Mouse (Mus musculus): Measurements from ENCODE around the gene Fam89b. TPM values are rescaled to one million over a fixed set of nuclear protein-coding genes. Genes with fewer than 3 reads are reported as not detected.

The Fam89b gene
- polyA plus RNA-seq, 1 experiment from 2014 or later, result 92.9 TPM

DNA sequence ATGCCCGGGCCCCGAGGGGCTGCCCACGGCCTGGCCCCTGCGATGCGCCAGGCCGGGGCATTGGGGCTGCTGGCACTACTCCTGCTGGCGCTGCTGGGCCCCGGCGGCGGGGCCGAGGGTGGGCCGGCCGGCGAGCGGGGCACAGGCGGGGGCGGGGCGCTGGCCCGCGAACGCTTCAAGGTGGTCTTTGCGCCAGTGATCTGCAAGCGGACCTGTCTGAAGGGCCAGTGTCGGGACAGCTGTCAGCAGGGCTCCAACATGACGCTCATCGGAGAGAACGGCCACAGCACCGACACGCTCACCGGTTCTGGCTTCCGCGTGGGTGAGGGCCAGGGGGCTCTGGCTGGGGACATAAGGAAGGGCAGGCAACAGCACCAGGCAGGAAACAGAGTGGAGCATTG is 12.8 kb upstream of the Fam89b start:
- no peaks in the 10 kb centered on the region for H3K9me3 ChIP-seq (ENCODE audit: control insufficient read depth, low read length)
- H3K36me3 ChIP-seq (ENCODE audit: control insufficient read depth, insufficient read depth, low read length), result 0 out of 2 replicates have a peak, but pooled peaks cover 2% of the 10 kb centered on the region
- H3K4me2 ChIP-seq (ENCODE audit: low read depth, low read length), result peak overlapping the region; percentile 95
- H3K9ac ChIP-seq (ENCODE audit: low read length), result peak overlapping the region; percentile 85
- H3K27me3 ChIP-seq (ENCODE audit: control insufficient read depth, insufficient read depth, low read depth, low read length), result no peaks in the 10 kb centered on the region
- H3K4me3 ChIP-seq (ENCODE audit: low read length), result peak overlapping the region; percentile 84
- 3% methylated on average over 32 of the region's 32 CpGs for WGBS
- peaks cover 40% of the 10 kb centered on the region for H3K4me1 ChIP-seq (replicated peaks; ENCODE audit: control insufficient read depth, insufficient read depth, low read length)
- peak overlapping the region; percentile 100 for H3K27ac ChIP-seq (ENCODE audit: low read length)
- peak; percentile 21 for ATAC-seq (ENCODE audit: low read depth)

DNA sequence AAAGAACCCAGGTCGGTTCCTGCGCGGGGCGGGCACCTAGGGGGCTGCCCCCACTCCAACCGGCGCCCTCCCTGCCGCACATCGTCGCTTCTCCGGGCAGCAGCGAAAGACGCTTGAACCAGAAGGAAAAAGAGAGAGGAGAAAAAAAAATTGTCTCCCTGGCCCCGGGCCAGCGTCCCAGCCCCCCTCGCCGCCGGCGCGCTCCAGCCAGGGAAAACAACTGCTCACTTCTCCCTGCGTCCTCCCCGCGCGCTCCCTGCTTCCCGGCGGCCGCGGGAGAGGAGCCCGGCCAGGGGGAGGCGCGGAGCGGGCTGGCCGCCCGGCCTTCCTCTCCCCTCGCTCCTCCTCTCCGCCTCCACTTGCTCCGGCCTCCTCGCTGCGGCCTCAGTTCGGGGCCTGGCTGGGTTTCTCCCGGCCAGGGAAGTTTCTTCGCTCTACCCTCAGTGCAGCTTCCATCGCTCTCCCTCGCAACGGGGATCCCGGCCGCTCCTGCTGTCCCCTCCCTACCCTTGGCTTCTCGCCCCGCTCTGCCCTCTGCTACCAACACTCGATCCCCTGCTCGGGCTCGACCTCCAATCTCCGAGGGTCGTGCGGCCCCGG is 12.3 kb upstream of the Fam89b start:
- Histone ChIP-seq H3K4me2 (ENCODE audit: low read depth, low read length) (peak overlapping the region; percentile 95), H3K4me3 (ENCODE audit: low read length) (peak overlapping the region; percentile 84), H3K4me1 (replicated peaks; ENCODE audit: control insufficient read depth, insufficient read depth, low read length) (peaks cover 40% of the 10 kb centered on the region), H3K27me3 (ENCODE audit: control insufficient read depth, insufficient read depth, low read depth, low read length) (no peaks in the 10 kb centered on the region), H3K9me3 (ENCODE audit: control insufficient read depth, low read length) (no peaks in the 10 kb centered on the region), H3K27ac (ENCODE audit: low read length) (peak overlapping the region; percentile 100), H3K9ac (ENCODE audit: low read length) (peak overlapping the region; percentile 85), H3K36me3 (ENCODE audit: control insufficient read depth, insufficient read depth, low read length) (0 out of 2 replicates have a peak, but pooled peaks cover 2% of the 10 kb centered on the region)
- WGBS, result under 1% methylated on average over 50 of the region's 55 CpGs
- ATAC-seq (ENCODE audit: low read depth), result peak; percentile 84

DNA sequence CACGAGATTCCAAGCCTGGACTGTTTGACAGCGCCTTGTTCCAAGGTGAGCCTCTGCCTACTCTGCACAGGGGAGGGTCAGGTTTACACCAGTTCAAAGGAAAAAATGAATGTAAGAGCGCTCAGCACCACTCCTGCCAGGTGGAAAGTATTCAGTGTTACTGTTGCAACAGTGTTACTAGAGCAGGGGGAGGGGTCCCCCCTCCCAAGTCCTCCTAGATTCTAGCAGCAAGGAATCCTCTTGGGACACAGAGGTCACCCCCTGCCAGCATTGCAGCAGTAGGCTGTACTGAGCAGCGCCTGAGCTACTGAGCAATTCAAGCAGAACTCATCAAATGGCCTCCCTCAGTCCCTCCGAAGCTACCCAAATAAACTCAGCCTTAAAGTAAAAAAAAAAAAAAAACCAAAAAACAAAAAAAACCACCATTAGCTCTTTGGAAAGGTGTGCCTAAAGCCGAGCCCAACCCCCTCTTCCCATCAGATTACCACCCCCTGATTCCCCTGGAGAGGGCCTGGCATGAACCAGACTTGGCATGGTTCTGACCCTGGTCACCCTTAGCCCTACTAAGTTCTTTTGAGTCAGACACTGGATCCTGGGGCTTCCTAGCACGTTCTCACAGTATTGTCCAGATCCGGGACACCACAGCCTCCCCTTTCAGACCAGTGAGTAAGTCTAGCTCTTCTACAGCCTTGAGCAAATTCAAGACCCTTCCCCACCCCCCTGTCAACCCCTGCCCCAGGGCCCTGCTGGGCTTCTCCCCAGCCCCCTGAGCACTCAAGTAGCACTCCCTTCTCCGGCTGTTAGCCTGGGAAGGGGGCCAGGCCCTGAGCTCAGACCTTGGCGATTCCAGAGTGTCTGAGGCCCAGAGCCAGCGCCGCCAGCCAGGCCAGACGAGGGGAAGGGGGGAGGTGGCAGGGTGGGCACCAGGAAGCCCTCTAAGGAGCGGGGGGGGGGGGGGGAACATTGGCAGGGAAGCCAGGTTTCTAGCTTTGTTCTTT is 11.2 kb upstream of the Fam89b start, which contains the start of gene Ltbp3:
TSS of gene Ltbp3 (plus strand) at position 585 of the 998 bp plus-strand sequence.
- peak within 1 kb of the TSS; percentile 84 for H3K4me3 ChIP-seq (ENCODE audit: low read length)
- H3K4me1 ChIP-seq (replicated peaks; ENCODE audit: control insufficient read depth, insufficient read depth, low read length), result peaks cover 34% of the 10 kb centered on the region
- peak within 1 kb of the TSS; percentile 85 for H3K9ac ChIP-seq (ENCODE audit: low read length)
- no peaks in the 10 kb centered on the region for H3K9me3 ChIP-seq (ENCODE audit: control insufficient read depth, low read length)
- peak within 1 kb of the TSS; percentile 100 for H3K27ac ChIP-seq (ENCODE audit: low read length)
- peak; percentile 84 for ATAC-seq (ENCODE audit: low read depth)
- H3K4me2 ChIP-seq (ENCODE audit: low read depth, low read length), result peak within 1 kb of the TSS; percentile 95
- H3K36me3 ChIP-seq (ENCODE audit: control insufficient read depth, insufficient read depth, low read length), result no peaks in the 10 kb centered on the region
- WGBS, result 17% methylated on average over 11 of the region's 14 CpGs
- H3K27me3 ChIP-seq (ENCODE audit: control insufficient read depth, insufficient read depth, low read depth, low read length), result no peaks in the 10 kb centered on the region

DNA sequence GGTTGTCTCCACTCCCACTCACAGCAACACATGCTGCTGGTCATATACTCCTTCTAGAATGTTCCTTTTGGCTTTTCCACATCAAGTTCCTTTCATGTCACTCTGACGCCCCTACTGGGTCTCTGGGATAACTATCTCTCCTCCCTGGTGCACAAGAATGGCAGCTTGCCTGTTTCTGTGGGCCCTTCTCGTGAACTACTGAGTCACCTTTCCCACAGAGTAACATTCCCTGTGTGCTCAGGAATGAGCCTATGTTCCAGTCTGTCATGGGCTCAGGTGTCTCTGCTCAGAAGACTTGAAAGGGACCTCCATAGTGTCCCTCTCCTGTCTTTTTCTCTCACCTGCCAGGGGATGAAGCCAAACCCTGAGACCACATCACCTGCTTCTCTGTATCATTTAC is 10.0 kb upstream of the Fam89b start:
- H3K9ac ChIP-seq (ENCODE audit: low read length), result no peak overlapping the region
- peaks cover 31% of the 10 kb centered on the region for H3K4me1 ChIP-seq (replicated peaks; ENCODE audit: control insufficient read depth, insufficient read depth, low read length)
- no peak for ATAC-seq (ENCODE audit: low read depth)
- H3K27me3 ChIP-seq (ENCODE audit: control insufficient read depth, insufficient read depth, low read depth, low read length), result no peaks in the 10 kb centered on the region; the same call in 1 of the 2 replicates
- H3K36me3 ChIP-seq (ENCODE audit: control insufficient read depth, insufficient read depth, low read length), result no peaks in the 10 kb centered on the region
- 52% methylated on average over 2 of the region's 2 CpGs for WGBS
- peak overlapping the region; percentile 100 for H3K27ac ChIP-seq (ENCODE audit: low read length)
- H3K4me2 ChIP-seq (ENCODE audit: low read depth, low read length), result no peak overlapping the region
- H3K4me3 ChIP-seq (ENCODE audit: low read length), result no peak overlapping the region
- no peaks in the 10 kb centered on the region for H3K9me3 ChIP-seq (ENCODE audit: control insufficient read depth, low read length)

DNA sequence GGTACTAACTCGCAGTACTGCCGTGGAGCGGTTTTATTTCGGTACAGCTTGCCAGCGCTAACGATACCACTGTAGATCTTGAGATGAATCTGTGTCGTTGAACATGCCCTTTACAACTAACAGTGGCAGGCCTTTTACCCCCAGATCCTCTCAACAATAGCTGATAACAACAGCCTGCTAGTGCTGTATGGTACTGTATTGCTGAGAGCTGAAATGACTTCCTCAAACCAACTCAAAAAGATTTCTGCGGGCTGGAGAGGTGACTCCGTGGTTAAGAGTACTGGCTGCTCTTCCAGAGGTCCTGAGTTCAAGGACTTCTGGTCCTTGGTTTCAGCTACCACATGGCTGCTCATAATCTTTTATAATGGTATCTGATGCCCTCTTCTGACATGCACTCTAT is 4.9 kb upstream of the Fam89b start:
- H3K9ac ChIP-seq (ENCODE audit: low read length), result no peak overlapping the region
- H3K36me3 ChIP-seq (ENCODE audit: control insufficient read depth, insufficient read depth, low read length), result no peaks in the 10 kb centered on the region
- no peaks in the 10 kb centered on the region for H3K9me3 ChIP-seq (ENCODE audit: control insufficient read depth, low read length)
- no peak overlapping the region for H3K4me2 ChIP-seq (ENCODE audit: low read depth, low read length)
- H3K4me1 ChIP-seq (replicated peaks; ENCODE audit: control insufficient read depth, insufficient read depth, low read length), result peaks cover 15% of the 10 kb centered on the region
- H3K27me3 ChIP-seq (ENCODE audit: control insufficient read depth, insufficient read depth, low read depth, low read length), result no peaks in the 10 kb centered on the region; the same call in 1 of the 2 replicates
- WGBS, result 80% methylated on average over 9 of the region's 9 CpGs
- H3K27ac ChIP-seq (ENCODE audit: low read length), result no peak overlapping the region
- H3K4me3 ChIP-seq (ENCODE audit: low read length), result no peak overlapping the region
- no peak for ATAC-seq (ENCODE audit: low read depth)

DNA sequence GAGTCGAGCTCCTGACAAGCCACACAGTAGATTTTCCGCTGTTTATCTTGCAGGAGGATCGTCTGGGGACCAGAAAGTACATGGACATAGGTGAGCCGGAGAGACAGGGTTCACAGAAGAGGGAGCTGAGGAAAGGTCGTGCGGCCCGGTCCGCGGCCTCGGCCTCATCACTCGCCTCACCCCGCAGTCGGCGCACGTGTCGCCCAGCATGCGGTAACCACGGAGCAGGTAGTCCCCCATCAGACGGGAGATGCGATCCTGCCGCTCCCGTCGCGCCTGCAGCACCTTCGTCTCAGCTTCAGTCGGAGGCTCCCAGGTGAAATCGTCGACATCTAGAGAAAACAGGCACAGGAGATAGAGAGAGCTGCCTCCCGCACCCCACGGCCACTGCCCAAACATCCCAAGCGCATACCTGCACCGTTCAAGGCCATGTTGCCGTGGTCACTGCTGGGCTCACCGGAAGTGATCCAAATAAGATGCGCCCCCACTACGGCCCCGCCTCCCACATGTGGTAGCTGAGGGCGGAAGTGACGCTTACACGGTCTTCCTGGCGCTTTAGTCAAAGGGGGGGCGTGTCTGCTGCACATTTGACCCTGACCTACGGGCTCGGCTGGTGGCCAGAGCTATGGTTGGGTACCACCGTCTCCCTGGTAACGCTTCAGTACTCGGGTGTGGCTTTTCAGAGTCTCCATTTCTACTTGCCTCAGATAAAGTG is 2.0 kb upstream of the Fam89b start:
- peaks cover 35% of the 10 kb centered on the region for H3K4me1 ChIP-seq (replicated peaks; ENCODE audit: control insufficient read depth, insufficient read depth, low read length)
- no peaks in the 10 kb centered on the region for H3K9me3 ChIP-seq (ENCODE audit: control insufficient read depth, low read length)
- H3K36me3 ChIP-seq (ENCODE audit: control insufficient read depth, insufficient read depth, low read length), result no peaks in the 10 kb centered on the region
- peak; percentile 84 for ATAC-seq (ENCODE audit: low read depth)
- peak overlapping the region; percentile 78 for H3K4me3 ChIP-seq (ENCODE audit: low read length)
- H3K4me2 ChIP-seq (ENCODE audit: low read depth, low read length), result peak overlapping the region; percentile 90
- peak overlapping the region; percentile 38; the same call in 1 of the 2 replicates for H3K27ac ChIP-seq (ENCODE audit: low read length)
- H3K27me3 ChIP-seq (ENCODE audit: control insufficient read depth, insufficient read depth, low read depth, low read length), result no peaks in the 10 kb centered on the region; the same call in 1 of the 2 replicates
- WGBS, result under 1% methylated on average over 47 of the region's 47 CpGs
- H3K9ac ChIP-seq (ENCODE audit: low read length), result peak overlapping the region; percentile 82

DNA sequence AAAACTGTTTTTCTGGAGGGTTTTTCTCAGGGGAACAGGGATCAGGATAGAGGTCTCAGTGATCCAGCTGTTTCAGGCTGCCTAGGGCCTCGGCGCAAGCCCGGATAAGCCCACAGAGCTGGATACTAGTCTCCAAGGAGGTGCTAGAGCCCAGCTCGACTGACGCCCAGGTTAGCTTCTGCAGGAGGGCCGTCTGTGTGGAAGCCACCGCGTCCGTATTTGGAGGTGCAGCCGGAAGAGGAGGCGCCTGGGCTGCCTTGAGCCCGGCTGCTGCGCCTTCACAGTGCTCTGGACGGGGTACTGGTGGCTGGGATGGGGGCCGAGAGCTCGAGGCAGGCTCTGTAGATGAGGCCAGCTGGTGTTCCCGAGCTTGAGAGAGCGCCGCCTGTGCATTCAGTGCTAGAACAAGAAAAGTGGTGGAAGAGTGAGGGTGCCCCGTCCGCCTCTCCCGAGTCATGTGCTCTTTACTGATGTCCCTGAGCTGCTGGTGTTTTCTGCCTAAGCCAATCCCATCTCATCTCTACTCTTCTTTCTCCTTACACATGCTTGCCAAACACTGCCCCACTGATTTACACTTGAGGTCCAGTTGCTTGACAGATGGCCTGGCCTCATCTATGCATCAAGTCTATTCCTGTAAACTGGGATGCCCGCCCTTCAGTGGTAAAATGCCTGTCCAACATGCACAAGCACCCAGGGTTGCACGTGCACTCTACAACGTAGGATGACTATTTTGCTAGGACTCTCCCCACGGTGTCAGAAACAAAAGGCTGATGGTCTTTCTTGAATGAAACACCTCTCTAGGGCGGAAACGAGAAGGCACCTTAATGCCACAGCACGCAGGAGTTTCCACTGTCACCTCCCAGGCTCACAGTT is 1.1 kb upstream of the Fam89b start:
- H3K27ac ChIP-seq (ENCODE audit: low read length), result no peak overlapping the region
- no peaks in the 10 kb centered on the region for H3K9me3 ChIP-seq (ENCODE audit: control insufficient read depth, low read length)
- H3K4me3 ChIP-seq (ENCODE audit: low read length), result peak overlapping the region; percentile 78
- H3K36me3 ChIP-seq (ENCODE audit: control insufficient read depth, insufficient read depth, low read length), result no peaks in the 10 kb centered on the region
- peaks cover 40% of the 10 kb centered on the region for H3K4me1 ChIP-seq (replicated peaks; ENCODE audit: control insufficient read depth, insufficient read depth, low read length)
- WGBS, result 72% methylated on average over 29 of the region's 29 CpGs
- H3K9ac ChIP-seq (ENCODE audit: low read length), result peak overlapping the region; percentile 82
- H3K4me2 ChIP-seq (ENCODE audit: low read depth, low read length), result peak overlapping the region; percentile 90
- no peak for ATAC-seq (ENCODE audit: low read depth)
- no peaks in the 10 kb centered on the region; the same call in 1 of the 2 replicates for H3K27me3 ChIP-seq (ENCODE audit: control insufficient read depth, insufficient read depth, low read depth, low read length)

DNA sequence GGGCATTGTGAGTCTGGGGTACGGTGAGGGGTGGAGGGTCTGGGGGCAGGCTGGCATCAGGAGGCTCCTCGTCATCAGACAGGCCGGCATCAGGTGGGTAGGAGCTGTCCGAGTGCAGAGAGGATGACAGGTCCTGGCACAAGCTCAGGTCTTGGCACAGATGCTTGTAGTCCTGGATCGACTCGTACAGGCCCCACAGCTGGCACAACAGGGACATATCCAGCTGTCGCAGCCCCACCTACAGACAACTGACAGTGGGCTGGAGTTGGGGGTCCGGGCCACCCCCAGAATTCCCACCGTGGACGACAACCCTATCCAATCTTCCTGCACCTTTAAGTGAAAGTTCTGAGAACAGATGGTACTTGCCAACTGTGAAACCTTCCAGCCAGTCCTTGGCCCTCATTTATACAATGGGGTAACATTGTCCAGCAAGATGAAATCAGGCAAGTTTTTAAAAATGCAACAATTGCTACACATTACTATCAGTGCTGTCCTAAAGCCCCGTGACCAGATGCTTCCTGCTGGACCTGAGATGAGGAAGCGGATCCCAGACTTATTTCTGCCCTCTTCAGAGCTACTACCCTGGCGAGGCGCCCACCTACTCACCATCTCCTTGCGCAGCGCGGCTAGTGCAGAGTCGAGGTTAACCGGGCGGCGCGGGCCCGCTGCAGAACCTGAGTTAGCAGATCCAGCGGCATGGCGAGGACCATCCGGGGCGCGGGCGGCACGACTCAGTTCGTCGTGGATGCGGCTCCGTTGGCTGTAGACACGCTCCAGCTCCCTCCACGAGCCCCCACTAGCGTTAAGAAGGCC is 616 bp downstream of the Fam89b start:
- H3K9me3 ChIP-seq (ENCODE audit: control insufficient read depth, low read length), result no peaks in the 10 kb centered on the region
- H3K36me3 ChIP-seq (ENCODE audit: control insufficient read depth, insufficient read depth, low read length), result no peaks in the 10 kb centered on the region
- peak; percentile 13 for ATAC-seq (ENCODE audit: low read depth)
- H3K4me2 ChIP-seq (ENCODE audit: low read depth, low read length), result peak overlapping the region; percentile 94
- H3K4me3 ChIP-seq (ENCODE audit: low read length), result peak overlapping the region; percentile 87
- H3K27me3 ChIP-seq (ENCODE audit: control insufficient read depth, insufficient read depth, low read depth, low read length), result no peaks in the 10 kb centered on the region
- WGBS, result 6% methylated on average over 37 of the region's 37 CpGs
- H3K9ac ChIP-seq (ENCODE audit: low read length), result peak overlapping the region; percentile 96
- H3K27ac ChIP-seq (ENCODE audit: low read length), result peak overlapping the region; percentile 90
- peaks cover 55% of the 10 kb centered on the region for H3K4me1 ChIP-seq (replicated peaks; ENCODE audit: control insufficient read depth, insufficient read depth, low read length)
